Mouse (Mus musculus) layer of hippocampus, adult 9-11 months (tissue): ENCODE measurements around the gene Arhgap35.
A peak's percentile ranks its signal among the peaks of the same experiment; 100 is the strongest.
"Not testable (repeated sequence)": the region's sequence is repeated elsewhere in the genome, so short reads cannot be mapped to it uniquely, and the experiment has no call there.

Experiments
- DNase-seq: peaks from one replicate; pipeline ENCODE4 v3.0.0; 2022

The Arhgap35 gene

DNA sequence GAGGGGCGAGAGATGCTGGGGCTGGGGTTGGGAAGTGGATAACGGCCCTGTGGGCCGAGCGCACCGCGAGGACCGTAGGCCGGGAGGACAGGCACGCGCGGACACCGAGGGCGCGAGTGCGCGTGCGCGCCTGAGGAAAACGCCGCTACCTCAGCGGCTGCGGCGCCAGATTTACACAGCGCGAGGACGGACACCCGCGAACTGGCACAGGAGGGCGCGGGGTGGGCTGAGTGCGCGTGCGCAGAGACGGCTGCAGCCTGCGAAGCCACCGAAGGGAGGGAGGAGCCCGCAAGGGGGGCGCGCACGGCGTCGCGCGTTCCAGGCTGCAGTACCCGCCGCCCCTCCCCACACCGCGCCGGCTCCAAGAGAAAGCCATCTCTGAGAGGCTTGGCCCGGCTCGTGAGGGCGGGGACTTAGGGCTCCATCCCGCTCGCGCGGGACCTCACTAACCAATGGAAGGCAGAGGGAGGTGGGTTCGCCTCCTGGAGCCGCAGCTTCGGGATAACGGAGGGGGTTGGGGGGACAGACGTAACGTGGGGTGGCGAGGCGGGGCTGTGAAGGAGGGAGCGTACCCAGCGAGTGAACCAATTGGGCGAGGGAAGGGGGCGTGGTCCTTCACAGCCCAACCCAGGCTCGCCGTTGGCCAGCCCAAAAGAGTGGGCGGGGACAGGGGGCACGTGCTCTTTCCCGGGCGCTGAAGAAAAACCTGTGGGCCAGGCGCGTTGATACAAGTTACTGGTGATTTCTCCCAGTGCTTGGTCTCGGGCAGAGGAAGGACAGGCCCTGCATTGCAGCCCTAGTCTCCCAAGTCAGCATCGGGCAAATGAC is at the start of gene Arhgap35:
Arhgap35 (minus strand) TSS at position 106 of the 828 bp plus-strand sequence.
- DNase-seq, result peak; percentile 100

- no peak for DNase-seq
Measured at GRCm38 (mm10) chr7:16644260-16644659, 29.5 kb upstream of the Arhgap35 start.

- DNase-seq, result not testable (repeated sequence)
Measured at GRCm38 (mm10) chr7:16643106-16643505, 28.3 kb upstream of the Arhgap35 start.

DNA sequence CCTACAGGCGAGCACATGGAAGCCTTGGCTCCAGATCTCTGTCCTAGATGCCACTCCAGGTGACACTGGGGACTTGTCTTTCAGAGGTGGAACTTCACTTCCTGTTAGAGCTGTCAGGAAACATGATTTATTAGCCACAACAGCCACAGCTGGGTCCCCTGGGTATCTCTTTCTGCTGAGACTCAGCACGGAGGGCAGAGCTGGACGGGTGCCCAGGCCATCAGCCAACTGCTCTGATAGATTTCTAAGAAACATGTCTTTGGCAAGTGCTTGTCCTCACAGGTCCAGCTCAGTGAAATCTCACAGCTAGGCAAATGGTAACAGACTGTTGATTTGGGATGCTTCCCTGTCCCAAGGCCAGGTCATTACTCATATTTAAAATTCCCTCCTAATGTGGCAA is 24.2 kb upstream of the Arhgap35 start:
- DNase-seq, result no peak

GRCm38 (mm10) chr7:16635116-16635515 is 20.3 kb upstream of the Arhgap35 start:
- DNase-seq, result no peak

DNA sequence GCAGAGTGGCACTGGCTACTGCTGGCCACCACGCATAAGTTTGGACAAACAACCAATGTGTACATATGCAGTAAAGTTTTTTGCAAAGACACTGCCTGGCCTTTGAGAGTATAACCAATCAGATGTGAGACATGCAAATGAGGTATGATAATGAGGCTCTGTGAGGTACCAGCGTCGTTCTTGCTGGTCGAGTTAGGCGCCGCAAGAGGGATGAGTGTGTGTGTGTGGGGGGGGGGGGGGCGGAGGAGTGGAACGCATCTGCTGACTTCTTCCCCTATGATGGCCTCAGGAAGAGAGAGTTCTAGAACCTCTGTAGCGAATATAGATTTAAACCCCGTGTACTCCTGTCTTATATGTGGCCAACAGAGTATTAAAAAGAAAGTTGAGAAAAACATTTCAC is 19.1 kb upstream of the Arhgap35 start:
- DNase-seq, result not testable (repeated sequence)

GRCm38 (mm10) chr7:16631932-16632331 is 17.1 kb upstream of the Arhgap35 start:
- DNase-seq, result no peak

DNA sequence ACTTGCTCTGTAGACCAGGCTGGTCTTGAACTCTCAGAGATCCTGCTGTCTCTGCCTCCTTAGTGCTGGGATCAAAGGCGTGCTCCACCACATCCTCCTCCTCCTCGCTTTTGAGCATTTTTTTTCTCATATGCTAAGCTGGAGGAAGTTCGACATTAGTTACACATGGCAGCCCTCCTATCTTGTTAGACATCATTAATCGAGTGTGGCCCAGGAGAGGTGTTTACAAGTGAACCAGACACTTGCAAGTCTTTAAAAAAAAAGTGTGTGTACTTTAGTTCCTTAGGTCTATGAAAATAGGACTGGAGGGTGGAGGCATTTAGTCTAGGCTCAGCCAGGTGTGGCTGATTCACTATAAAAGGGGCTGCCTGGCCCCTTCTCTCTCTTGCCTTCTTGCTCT is 16.2 kb upstream of the Arhgap35 start:
- no peak for DNase-seq

- no peak for DNase-seq
Measured at GRCm38 (mm10) chr7:16629598-16630296, 15.0 kb upstream of the Arhgap35 start.

GRCm38 (mm10) chr7:16628096-16628771 is 13.4 kb upstream of the Arhgap35 start:
- DNase-seq, result no peak

DNA sequence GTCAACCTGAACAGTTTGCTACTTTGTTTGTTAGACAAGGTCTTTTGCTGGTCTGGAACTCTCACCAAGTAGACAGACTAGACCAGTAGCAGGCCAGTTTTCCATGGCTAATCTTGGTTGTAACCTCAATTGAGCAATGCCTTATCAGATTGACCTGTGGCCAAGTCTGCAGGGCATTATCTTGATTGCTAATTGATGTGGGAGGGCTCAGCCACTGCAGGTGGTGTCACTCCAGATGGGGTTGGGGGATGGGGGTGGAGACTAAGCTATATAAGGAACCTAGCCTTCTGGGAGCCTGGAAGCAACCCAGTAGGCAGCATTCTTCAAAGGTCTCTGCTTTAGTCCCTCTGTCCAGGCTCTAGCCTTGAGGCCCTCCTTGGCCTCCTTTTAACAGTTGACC is 8.9 kb upstream of the Arhgap35 start:
- DNase-seq, result no peak

DNA sequence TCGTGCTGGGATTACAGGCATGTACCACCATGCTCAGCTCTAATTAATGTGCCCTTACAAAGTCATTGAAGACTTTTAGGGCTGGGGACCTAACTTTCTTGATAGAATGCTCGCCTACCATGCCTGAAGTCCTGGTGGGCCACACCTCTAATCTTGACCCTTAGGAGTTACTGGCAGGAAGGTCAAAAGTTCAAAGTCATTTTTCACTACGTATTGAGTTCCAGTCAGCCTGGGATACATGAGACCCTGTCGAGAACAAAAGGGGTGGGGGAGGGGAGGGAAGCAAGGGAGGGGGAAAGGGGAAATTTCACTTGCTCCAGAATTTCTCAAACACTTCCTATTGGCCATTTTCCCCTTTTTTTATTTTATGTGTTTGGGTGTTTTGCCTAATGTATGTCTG is 8.3 kb upstream of the Arhgap35 start:
- DNase-seq, result no peak

DNA sequence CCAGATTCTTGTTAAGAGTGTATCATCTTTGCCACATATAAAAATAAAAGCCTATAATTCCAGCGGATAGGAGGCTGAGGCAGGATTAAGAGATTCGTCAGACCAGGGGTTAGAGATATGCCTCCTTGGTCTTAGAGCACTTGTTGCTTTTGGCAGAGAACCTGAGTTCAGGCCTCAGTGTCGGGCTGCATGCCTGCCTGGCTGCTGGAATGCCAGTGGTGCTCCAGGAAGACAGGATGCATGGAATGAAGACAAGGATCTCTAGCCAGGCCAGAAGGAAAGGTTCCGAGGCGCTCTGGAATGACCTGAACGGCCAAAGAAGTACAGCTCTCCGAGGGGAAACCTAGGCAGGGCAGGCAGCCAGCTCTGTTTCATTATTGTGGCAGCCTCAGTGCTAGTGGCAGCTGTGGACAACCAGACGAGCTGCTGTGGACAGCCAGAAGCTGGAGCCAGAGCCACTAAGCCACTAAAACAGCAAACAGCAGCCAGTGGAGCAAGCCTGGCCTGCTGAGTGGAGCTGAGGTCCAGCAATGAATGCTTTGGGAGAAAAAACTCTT is 6.4 kb upstream of the Arhgap35 start:
- DNase-seq, result no peak

DNA sequence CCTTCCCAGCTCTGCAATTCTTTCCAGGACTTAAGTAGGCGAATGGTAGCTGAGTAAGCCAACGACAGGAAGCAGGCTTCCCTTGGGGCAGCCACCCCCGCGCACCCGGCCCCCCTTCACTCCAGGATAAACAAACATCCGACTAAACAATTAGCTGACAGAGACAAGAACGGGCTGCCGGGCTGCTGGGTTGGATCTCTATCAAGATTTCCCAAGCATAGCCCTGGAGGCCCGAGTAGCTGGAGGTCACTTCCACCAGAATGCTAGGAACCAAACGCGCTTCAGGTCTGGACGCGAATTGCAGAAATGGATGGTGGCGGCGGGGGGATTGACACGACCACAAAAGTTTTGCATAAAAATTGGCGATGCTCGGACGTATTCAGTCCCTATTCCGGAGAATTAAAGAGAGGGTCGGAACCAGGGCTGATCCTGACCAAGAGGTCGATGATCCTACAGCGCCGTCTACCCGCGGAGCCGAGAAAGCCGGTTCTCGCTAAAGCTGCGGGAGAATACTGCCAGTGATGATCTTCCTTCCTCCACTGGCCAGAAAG is 3.9 kb upstream of the Arhgap35 start:
- DNase-seq, result no peak

DNA sequence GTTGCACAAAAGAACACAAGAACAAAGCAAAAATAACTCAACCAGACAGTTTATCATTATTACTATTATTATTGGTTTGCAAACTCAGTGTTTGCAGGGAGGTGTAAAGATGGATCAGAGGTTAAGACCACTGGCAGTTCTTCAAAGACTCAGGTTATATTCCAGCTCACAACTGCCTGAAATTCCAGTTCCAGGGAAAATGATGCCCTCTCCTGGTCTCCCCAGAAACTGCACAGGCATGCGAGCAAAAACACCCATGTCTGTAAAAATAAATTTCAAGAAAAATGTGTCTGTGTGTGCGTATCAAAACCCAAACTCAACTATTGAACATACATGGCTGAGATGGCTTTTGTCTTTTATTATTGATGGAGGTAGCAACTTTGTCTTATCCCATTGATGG is 2.3 kb upstream of the Arhgap35 start:
- DNase-seq, result no peak

- peak; percentile 60 for DNase-seq
Measured at GRCm38 (mm10) chr7:16614171-16614887, 464 bp downstream of the Arhgap35 start.

DNA sequence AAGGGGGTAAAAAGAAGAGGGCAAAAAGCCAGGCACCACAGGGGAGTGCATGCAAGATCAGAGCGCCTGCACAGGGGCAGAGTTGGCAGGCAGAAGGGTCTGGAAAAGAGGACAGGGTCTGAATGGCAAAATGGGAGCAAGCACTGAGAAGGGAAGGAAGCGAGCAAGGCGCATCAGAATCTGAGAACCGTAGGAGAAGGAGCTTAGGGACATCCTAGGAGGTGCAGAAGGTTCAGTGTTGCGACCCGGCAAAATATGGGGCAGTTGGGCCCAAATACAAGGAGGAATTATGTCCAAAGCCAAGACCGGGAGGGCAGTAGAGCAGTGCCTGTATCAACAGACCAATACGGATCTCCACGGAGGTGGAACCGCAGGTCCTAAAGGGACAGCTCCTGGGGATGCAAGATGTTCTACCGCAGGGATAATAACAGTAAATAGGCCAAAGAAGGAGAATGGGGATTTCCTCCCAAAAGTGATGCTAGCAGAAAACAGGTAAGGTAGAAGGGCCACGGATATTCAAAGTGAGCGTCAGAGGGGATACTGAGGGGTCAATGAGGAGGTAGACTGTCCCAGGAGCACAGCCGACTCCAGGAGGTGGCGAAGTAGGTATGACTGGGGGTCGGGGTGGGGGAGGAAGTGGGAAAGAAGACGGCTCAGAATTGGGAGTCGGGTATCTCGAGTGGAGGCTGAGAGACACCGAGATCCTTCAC is 1.2 kb downstream of the Arhgap35 start:
- no peak for DNase-seq

GRCm38 (mm10) chr7:16610345-16610744 is 4.4 kb downstream of the Arhgap35 start:
- DNase-seq, result no peak

DNA sequence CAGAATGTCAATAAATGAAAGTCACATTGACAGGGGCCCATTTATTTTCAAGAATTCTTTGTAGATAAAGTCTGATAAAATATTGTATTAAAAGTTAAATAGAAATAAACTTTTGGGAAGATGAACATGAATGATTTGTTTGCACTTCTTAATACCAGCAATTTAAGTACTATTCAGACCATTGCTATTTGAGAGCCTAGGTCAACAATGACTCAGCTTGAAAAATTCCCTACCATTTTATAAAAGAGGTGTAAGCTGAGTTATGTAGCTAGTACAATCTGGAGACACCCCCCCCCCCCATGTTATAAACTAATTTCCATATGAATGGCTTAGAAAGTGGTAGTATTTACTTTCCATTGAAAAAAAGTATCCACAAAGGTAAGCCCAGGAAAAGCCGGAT is 5.8 kb downstream of the Arhgap35 start:
- DNase-seq, result no peak

- no peak for DNase-seq
Measured at GRCm38 (mm10) chr7:16608046-16608445, 6.7 kb downstream of the Arhgap35 start.

DNA sequence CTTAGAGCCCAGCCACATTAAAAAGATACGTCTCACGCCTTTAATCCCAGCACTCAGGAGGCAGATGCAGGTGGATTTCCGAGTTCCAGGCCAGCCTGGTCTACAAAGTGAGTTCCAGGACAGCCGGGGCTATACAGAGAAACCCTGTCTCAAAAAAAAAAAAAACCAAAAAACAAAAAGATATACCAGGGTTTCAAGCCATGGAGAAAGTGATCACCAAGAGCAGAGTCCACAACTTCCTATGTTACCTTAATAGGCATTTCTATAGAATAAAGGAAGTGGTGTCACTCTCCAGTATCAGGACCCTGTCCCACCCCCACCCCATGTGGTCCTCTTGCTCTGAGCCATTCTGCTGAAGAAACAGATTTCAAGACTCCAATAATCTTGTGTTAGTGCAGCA is 8.0 kb downstream of the Arhgap35 start:
- not testable (repeated sequence) for DNase-seq

DNA sequence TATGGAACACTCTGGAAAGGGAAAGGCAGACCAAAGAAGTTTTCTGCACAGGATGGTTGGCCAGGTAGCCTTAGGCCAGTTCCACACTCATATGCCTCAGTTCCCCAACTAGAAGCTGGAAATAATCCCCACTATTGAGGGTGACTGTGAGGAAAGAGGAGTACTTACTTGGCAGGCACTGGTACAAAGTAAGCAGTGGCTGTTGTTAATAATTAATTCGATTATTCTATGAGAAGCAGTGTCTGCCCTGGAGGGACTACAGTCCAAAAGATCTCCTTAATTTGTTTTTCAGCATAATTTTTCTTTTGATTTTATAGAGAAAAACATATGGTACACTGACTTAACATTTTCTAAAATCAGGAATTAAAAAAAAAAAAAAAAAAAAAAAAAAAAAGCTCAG is 10.7 kb downstream of the Arhgap35 start:
- no peak for DNase-seq
